8 mouse cellular contexts compared by ENCODE assay signal in the genomic region with DNA sequence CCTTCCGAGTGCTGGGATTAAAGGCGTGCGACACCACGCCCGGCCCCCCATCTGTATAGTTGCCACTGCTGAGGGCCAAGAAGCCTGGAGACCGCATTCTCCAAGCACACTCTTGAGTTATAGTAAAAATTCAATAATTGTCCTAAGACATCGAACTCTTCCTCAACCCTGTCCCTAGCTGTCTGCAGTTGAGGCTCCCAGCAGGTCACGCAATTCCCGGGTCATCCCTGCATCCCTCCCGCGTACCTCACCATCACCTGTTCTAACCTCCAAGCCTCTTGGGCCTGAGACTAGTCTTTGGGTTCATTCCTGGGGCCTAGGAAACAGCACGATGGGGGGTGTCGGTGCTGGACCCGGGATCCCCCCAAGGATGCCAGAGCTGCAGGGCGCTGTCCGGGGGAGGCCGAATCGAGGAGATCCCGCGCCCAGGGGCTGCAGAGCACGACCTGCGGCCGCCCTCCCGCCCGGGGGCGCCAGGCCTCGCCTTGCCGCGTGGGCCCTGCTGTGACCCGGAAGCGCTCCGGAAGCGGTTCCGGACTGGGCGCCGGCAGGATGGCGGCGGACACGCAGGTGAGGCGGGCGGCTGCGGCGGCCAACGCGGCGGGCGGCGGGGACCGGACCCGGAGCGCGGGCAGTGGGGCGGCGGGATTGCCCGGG. TPM values are rescaled to one million over a fixed set of nuclear protein-coding genes. Genes with fewer than 3 reads are reported as not detected.
DNase-seq lines count a peak whose midpoint lies in the region.

TSS of gene Gcn1l1 (plus strand) at position 518 of the 657 bp plus-strand sequence.

- H3K9me3 ChIP-seq in megakaryocyte, embryonic 14.5 days = no peaks in the 10 kb centered on the region

- peak within 1 kb of the TSS; percentile 97 for H3K4me3 ChIP-seq in megakaryocyte, embryonic 14.5 days (replicated peaks)

- peak; percentile 87 to 93 for DNase-seq in adrenal gland, adult (ENCODE audit: inconsistent age in 2 of 2, low spot score in 1 of 2)
- peak; percentile 85 for DNase-seq in embryo, embryonic 10 days (ENCODE audit: low spot score)
- DNase-seq in gastrocnemius, postnatal 14 days = peak; percentile 82
- DNase-seq in induced T-regulatory cell, adult 2 months (ENCODE audit: low read depth) = peak; percentile 84
- peak; percentile 46 to 88 for DNase-seq in left cerebral cortex, postnatal 10 days (ENCODE audit: extremely low spot score in 1 of 2, low spot score in 2 of 2)
- peak; percentile 69 to 78 for DNase-seq in right cerebral cortex, adult 2 months (ENCODE audit: low spot score in 2 of 2)
- peak; percentile 65 to 75 for DNase-seq in urinary bladder, postnatal 36 days (ENCODE audit: low spot score in 2 of 2)

- H3K36me3 ChIP-seq in megakaryocyte, embryonic 14.5 days (replicated peaks; ENCODE audit: low read length) = peaks cover 54% of the 10 kb centered on the region

- peaks cover 73% of the 10 kb centered on the region for H3K4me1 ChIP-seq in megakaryocyte, embryonic 14.5 days

- intact Hi-C loops in gastrocnemius, postnatal 14 days (cut with DNase I; ENCODE audit: low total_unique reads) = no loop called here
- intact Hi-C loops in left cerebral cortex, postnatal 10 days (cut with DNase I) = no loop called here

- H3K27me3 ChIP-seq in megakaryocyte, embryonic 14.5 days (replicated peaks) = no peaks in the 10 kb centered on the region

RNA-seq across cellular contexts. Expression of gene Gcn1l1, which starts in this region (rescaled TPM):
- total RNA-seq in gastrocnemius, postnatal 14 days (2021) = 10 to 100 TPM; 28.7 to 31.3 TPM
- total RNA-seq in left cerebral cortex, postnatal 10 days (2021) = 10 to 100 TPM; 71.3 to 75.0 TPM
- 25.1 and 30.4 TPM in 2 replicates for polyA plus RNA-seq in megakaryocyte, embryonic 14.5 days (2012; ENCODE audit: insufficient read depth, low replicate concordance)

Comparison
In these comparisons a context has a peak if more than half of its experiments do, and no peak if none do; other contexts are left out.
1. Peak in every context shown above with its lines: DNase-seq and H3K4me3 ChIP-seq.